Mouse (Mus musculus) heart, embryonic 10.5 days (tissue): Measurements from ENCODE around the gene Cd1d1. TPM values are rescaled to one million over a fixed set of nuclear protein-coding genes. Genes with fewer than 3 reads are reported as not detected.
A peak's percentile ranks its signal among the peaks of the same experiment; 100 is the strongest.
"Not testable (repeated sequence)": the region's sequence is repeated elsewhere in the genome, so short reads cannot be mapped to it uniquely, and the experiment has no call there.

Source experiments
- DNase-seq: peaks from one replicate; pipeline ENCODE4 v3.0.0-alpha.2; 2017; ENCODE audit warnings: low spot score
- H3K27ac ChIP-seq: fragments of 300-500 bp; sonication (generic); 2 replicates; pipeline ENCODE4 v1.5.1; 2016; ENCODE audit warnings: mild to moderate bottlenecking
- H3K27me3 ChIP-seq: fragments of 300-500 bp; sonication (generic); 2 replicates; pipeline ENCODE4 v1.6.1; 2016; ENCODE audit warnings: mild to moderate bottlenecking; ENCODE audit not compliant: poor library complexity, insufficient read depth, severe bottlenecking
- H3K36me3 ChIP-seq: fragments of 300-500 bp; sonication (generic); 2 replicates; pipeline ENCODE4 v1.6.1; 2016; ENCODE audit warnings: mild to moderate bottlenecking, moderate library complexity
- H3K4me1 ChIP-seq: fragments of 300-500 bp; sonication (generic); 2 replicates; pipeline ENCODE4 v1.6.1; 2016; ENCODE audit warnings: mild to moderate bottlenecking
- H3K4me3 ChIP-seq: fragments of 300-500 bp; sonication (generic); 2 replicates; pipeline ENCODE4 v1.5.1; 2016; ENCODE audit warnings: mild to moderate bottlenecking, moderate library complexity
- H3K9me3 ChIP-seq: fragments of 300-500 bp; sonication (generic); 2 replicates; pipeline ENCODE4 v1.6.1; 2016; ENCODE audit warnings: mild to moderate bottlenecking, moderate library complexity
- WGBS: fragments of 180-500 bp; shearing (Covaris S2); methylation state at CpG from one replicate; pipeline ENCODE4 v1.1.7; 2016; 5-methylcytosine and 5-hydroxymethylcytosine counted together
- polyA plus RNA-seq: library from polyadenylated mRNA; unstranded; fragments of >200 nt; fragmentation: Nextera tagmentation; extraction: Ambion mirVana; gene quantifications from 2 replicates; pipeline ENCODE4 v1.2.1, GENCODE M21; 2016

The Cd1d1 gene
- polyA plus RNA-seq, 1 experiment from 2014 or later = 24.7 TPM

DNA sequence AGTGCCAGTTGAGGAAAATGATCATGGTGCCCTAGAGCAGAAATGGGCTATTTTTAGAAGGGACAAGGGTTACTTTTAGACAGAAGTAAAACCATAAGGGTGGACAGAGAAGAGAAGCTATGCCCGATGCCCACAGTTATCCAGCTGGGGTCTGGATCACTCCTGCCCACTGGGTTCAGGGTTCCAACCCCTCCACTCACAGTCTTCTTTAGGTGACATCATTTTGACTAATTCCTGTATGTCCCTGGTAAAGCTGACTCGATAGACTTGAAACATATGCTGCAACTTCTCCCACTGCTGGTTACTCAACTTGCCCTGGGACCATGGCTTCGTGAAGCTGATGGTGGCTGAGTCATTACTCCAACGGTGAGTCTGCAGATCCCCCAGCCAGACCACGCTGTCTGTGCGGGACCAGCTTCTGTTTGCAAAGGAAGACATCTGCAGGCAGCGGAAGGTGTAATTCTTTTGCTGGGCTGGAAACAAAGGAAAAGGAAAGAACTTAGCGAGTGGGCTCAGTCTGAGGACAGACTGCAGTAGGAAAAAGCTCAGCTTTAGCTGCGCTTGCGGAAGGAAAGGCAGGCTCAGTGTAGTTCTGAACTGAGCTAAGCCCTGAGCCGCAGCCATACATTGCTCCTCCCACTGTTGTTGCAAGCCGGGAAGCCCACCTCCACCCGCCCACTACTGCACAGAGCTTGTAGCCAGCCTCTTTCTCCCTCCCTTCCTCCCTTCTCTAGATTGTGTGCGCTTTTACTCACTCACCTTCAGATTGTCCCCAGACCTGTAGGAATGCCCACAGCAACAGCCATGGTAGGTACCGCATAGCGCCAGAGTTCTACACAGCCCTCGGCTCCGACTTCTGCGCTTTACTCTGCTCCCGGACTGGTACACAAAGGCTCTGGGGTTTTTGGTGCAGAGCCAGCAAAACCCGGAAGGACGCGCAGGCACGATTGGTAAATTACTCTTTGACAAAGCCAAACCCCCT is 517 bp downstream of the Cd1d1 start:
- peak overlapping the region; percentile 94 for H3K27ac ChIP-seq
- 5% methylated on average over 24 of the region's 24 CpGs for WGBS
- not testable (repeated sequence) for H3K36me3 ChIP-seq, H3K9me3 ChIP-seq, H3K27me3 ChIP-seq
- peak; percentile 91 for DNase-seq
- H3K4me1 ChIP-seq = peaks cover 14% of the 10 kb centered on the region
- peak overlapping the region; percentile 69 for H3K4me3 ChIP-seq

DNA sequence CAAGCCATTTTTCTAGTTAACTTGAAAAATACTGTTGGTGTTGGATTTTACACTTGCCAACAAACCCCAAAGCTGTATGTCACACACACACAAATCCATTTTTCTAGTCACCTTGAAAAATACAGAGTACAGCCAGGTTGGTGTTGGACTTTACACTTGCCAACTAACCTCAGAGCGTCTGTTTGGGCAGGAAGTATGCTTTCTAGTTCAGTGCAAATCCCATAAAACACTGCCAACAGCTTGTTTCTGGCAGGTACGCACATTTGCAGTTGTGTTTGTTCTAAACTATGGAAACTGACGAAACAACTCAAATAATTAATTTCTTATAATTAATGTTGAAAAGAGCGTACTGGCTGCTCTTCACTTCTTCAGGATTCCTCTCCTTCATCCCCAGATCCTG is 3.1 kb downstream of the Cd1d1 start:
- Histone ChIP-seq H3K36me3 (no peaks in the 10 kb centered on the region), H3K4me1 (peaks cover 13% of the 10 kb centered on the region), H3K27ac (no peak overlapping the region), H3K4me3 (no peak overlapping the region), H3K9me3 (no peaks in the 10 kb centered on the region), H3K27me3 (no peaks in the 10 kb centered on the region)
- 88% methylated on average over 4 of the region's 4 CpGs for WGBS
- no peak for DNase-seq

DNA sequence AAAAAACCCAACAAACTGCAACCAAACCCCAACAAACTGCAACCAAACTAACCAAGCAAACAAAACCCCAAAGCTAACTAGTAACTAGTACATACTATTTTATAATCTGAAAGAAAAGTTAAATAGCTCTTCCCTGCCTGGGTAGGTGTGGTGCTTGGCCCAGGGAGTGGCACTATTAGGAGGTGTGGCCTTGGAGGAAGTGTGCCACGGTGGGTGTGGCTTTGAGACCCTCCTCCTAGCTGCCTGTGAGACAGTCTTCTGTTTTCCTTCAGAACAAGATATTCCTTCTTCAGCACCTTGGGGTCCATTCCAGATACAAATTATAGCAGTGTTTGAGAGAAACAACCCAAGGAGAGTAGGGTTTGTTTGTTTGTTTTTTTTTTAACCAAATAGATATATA is 3.9 kb downstream of the Cd1d1 start:
- Histone ChIP-seq H3K36me3 (no peaks in the 10 kb centered on the region), H3K27ac (no peak overlapping the region), H3K4me1 (peaks cover 7% of the 10 kb centered on the region), H3K27me3 (no peaks in the 10 kb centered on the region), H3K9me3 (no peaks in the 10 kb centered on the region), H3K4me3 (no peak overlapping the region)
- DNase-seq = no peak
- 50% methylated on average over 1 of the region's 1 CpGs for WGBS

DNA sequence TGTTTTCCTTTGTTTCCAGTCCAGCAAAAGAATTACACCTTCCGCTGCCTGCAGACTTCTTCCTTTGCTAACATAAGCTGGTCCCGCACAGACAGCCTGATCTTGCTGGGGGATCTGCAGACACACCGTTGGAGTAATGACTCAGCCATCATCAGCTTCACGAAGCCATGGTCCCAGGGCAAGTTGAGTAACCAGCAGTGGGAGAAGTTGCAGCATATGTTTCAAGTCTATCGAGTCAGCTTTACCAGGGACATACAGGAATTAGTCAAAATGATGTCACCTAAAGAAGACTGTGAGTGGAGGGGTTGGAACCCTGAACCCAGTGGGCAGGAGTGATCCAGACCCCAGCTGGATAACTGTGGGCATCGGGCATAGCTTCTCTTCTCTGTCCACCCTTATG is 12.3 kb downstream of the Cd1d1 start:
- not testable (repeated sequence) for DNase-seq, H3K36me3 ChIP-seq, H3K27me3 ChIP-seq, H3K9me3 ChIP-seq, H3K4me1 ChIP-seq
- 49% methylated on average over 5 of the region's 6 CpGs for WGBS
- Histone ChIP-seq H3K4me3 (peak overlapping the region; percentile 50), H3K27ac (peak overlapping the region; percentile 83)

DNA sequence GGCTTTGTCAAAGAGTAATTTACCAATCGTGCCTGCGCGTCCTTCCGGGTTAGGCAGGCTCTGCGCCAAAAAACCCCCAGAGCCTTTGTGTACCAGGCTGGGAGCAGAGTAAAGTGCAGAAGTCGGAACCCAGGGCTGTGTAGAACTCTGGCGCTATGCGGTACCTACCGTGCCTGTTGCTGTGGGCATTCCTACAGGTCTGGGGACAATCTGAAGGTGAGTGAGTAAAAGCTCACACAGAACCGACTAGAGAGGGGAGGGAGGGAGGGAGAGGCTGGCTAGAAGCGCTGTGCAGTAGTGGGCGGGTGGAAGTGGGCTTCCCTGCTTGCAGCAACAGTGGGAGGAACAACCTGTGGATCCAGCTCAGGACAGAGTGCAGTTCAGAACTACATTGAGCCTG is 12.8 kb downstream of the Cd1d1 start:
- Histone ChIP-seq H3K27ac (peak overlapping the region; percentile 83), H3K4me1 (peaks cover 4% of the 10 kb centered on the region; the same call in 1 of the 2 replicates), H3K27me3 (no peaks in the 10 kb centered on the region), H3K9me3 (no peaks in the 10 kb centered on the region), H3K36me3 (no peaks in the 10 kb centered on the region), H3K4me3 (peak overlapping the region; percentile 50)
- 35% methylated on average over 12 of the region's 12 CpGs for WGBS
- no peak for DNase-seq

DNA sequence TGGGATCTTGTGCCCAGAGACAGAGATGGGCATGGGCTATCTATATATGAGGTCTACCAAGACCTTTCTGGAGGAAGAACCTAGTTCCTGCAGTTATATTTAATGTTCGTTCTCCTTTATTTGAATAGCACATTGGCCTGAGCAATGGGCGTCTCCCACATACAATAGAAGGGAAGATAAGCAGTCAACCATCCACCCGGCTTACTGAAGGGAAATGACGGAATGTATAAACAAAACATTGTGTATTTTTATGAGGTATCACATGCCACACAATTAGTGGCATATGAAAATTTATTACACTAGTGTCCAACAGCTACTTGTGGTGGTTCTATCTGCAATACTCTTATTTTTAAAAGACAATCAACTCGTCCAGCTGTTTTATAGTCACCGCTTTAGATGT is 15.9 kb downstream of the Cd1d1 start:
- WGBS = 79% methylated on average over 6 of the region's 6 CpGs
- no peaks in the 10 kb centered on the region for H3K36me3 ChIP-seq
- H3K27me3 ChIP-seq = no peaks in the 10 kb centered on the region
- no peak overlapping the region for H3K27ac ChIP-seq
- no peak for DNase-seq
- H3K4me1 ChIP-seq = peaks cover 4% of the 10 kb centered on the region; the same call in 1 of the 2 replicates
- no peaks in the 10 kb centered on the region for H3K9me3 ChIP-seq
- no peak overlapping the region for H3K4me3 ChIP-seq

DNA sequence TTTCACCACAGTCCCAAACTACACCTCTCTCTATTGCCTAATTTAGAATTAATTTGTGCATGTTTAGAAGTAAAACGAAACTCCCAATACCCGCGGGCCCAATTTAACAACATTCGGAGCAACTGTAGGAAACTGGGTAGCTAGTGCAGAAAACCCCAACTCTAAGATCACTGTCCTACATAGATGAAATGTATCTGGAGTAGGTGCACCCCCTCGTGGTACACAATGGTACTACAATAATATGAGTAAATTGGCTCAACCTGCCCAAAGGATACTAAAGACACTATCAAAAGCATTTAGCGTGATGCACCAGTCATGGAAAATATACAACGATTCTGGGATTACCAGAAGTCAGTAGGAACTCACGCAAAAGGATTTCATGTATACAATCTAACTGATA is 22.7 kb downstream of the Cd1d1 start:
- Histone ChIP-seq H3K4me3 (no peak overlapping the region), H3K9me3 (no peaks in the 10 kb centered on the region), H3K27ac (no peak overlapping the region), H3K27me3 (no peaks in the 10 kb centered on the region), H3K36me3 (no peaks in the 10 kb centered on the region), H3K4me1 (no peaks in the 10 kb centered on the region)
- DNase-seq = no peak
- WGBS = 11% methylated on average over 8 of the region's 8 CpGs

DNA sequence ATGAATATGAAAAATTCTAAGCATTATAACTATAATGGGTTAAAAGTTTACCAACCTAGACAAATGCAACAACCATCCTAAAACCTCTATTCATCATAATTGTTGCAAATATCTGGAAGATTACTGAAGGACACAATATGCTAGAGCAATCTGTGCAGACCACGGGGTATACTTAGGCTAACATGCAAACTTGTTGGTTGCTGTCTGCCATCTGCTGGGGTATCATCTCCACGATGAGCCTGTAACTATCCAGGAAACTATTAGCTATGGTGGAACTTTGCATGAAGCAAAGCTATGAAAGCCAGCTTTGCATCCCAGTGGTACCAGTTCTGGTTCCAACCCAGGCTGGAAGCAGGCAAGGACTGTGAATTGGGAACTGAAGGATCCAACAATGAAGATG is 24.1 kb downstream of the Cd1d1 start:
- Histone ChIP-seq H3K27me3 (no peaks in the 10 kb centered on the region), H3K9me3 (no peaks in the 10 kb centered on the region), H3K4me3 (no peak overlapping the region), H3K36me3 (no peaks in the 10 kb centered on the region), H3K27ac (no peak overlapping the region), H3K4me1 (no peaks in the 10 kb centered on the region)
- DNase-seq = no peak
- WGBS = 76% methylated on average over 2 of the region's 2 CpGs

DNA sequence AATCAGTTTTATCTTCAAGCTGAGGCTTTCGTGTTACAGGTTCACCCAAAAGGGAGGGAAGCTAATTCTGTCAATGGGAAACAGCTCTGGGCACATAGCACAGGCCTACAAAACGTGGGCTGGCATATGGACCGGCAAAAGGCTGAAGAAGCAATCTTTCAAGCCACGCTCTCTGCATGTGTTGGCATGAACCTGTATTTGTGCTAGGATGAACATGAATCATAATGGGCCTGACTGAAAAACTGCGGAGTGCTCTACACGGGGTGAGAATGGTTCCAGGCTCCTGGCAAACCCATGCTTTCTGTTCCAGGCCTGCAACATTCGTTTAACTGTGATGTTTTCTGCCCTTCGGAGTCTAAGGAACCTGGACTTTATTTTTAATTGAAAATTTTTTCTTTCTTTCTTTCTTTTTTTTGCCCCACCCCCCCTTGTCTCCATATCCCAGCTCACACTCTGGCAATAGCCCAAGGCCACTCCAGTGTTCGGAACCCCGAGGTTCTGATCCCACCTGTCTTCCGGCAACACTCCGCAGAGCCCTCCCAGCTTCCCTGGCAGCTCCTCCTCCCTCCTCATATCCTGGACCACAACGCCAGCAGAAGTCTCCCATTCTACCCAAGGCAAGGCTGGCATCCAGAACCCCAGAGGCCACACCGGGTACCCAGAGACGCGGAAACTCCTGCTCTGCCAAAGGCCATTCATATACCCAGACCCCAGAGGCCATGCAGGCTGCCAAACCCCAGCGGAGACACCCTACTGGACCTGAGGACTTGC is 36.4 kb downstream of the Cd1d1 start:
- Histone ChIP-seq H3K4me3 (no peak overlapping the region), H3K27ac (no peak overlapping the region)
- DNase-seq = no peak

DNA sequence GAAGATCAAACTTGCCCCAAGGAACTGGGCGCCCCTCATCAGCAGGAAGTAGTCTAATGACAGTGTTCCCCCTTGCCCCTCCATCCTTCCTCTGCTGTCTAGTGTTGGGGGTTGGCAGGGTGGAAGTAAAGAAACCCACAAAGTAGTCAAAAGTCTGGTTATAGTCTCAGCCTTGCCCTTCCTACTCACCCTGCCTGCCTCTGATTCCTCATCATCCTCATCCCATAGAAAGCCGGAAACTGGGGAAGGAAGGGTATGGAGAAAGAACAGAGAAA is 37.9 kb downstream of the Cd1d1 start:
- 92% methylated on average over 2 of the region's 2 CpGs for WGBS

More for the DNA sequence above, 36.4 kb downstream of the Cd1d1 start:
- Histone ChIP-seq H3K27me3 (no peaks in the 10 kb centered on the region), H3K9me3 (no peaks in the 10 kb centered on the region), H3K4me1 (0 out of 2 replicates have a peak, but pooled peaks cover 4% of the 10 kb centered on the region), H3K36me3 (no peaks in the 10 kb centered on the region)
- 83% methylated on average over 17 of the region's 17 CpGs for WGBS

DNA sequence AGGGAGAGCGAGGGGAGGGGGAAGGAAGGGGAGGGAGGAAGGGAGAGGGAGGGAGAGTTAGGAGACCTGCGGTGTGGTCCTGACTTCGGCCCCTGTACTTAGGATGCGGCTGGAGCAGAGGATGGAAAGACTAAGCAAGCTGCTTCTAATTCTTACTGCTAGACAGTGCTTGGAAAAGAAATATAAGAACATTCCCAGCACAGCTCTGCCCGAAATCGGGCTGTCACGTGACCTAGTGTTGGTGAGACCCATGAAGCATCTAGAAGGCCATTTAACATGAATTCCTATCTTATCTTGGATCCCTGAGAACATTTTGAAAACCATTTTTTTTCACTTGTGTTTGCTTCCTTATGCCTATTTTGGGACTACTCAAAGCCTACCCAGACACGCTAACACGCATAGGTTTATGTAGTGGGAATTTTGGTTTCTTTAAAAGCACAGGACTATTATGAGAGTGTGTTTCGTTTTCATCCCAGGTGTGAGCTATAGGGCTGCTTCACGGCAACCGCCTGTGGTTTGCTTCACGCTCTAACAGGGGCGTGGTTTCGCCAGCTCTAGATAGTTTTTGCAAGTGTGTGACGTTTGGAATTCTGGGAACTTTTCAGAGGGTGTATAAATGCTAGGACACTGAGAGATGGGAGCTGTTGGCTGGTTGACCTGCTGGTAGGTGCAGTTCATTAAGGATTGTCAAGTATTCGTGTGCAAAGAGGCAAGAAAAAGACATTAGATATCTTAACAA is 38.4 kb downstream of the Cd1d1 start:
- H3K4me1 ChIP-seq = 0 out of 2 replicates have a peak, but pooled peaks cover 4% of the 10 kb centered on the region

More for the DNA sequence above, 37.9 kb downstream of the Cd1d1 start:
- Histone ChIP-seq H3K36me3 (no peaks in the 10 kb centered on the region), H3K4me3 (no peak overlapping the region), H3K9me3 (no peaks in the 10 kb centered on the region), H3K4me1 (0 out of 2 replicates have a peak, but pooled peaks cover 4% of the 10 kb centered on the region), H3K27ac (no peak overlapping the region), H3K27me3 (no peaks in the 10 kb centered on the region)
- DNase-seq = no peak

DNA sequence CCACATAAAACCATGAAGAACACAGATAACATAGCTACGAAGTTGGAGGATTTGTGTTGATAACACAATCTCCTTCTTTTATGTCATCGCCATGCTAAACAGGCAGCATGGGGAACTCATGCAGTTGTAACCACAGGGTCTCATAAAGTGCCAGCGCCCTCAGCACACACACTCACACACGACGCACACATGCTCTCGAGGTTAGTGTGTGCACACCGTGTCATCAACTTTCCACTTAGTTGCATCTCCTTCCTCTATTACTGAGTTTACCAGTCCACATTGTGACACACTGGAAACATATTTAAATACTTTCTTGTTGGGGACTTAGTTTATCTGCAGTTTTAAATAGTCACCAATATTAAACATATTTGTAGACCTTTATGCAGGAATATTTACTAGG is 40.2 kb downstream of the Cd1d1 start:
- 83% methylated on average over 7 of the region's 7 CpGs for WGBS

More for the DNA sequence above, 38.4 kb downstream of the Cd1d1 start:
- Histone ChIP-seq H3K36me3 (no peaks in the 10 kb centered on the region), H3K4me3 (no peak overlapping the region), H3K9me3 (no peaks in the 10 kb centered on the region), H3K27me3 (no peaks in the 10 kb centered on the region), H3K27ac (no peak overlapping the region)
- WGBS = 83% methylated on average over 17 of the region's 17 CpGs
- DNase-seq = no peak

More for the DNA sequence above, 40.2 kb downstream of the Cd1d1 start:
- no peak overlapping the region for H3K4me3 ChIP-seq
- no peaks in the 10 kb centered on the region for H3K36me3 ChIP-seq
- H3K9me3 ChIP-seq = no peaks in the 10 kb centered on the region
- H3K27ac ChIP-seq = no peak overlapping the region
- no peak for DNase-seq
- H3K4me1 ChIP-seq = peaks cover 9% of the 10 kb centered on the region; the same call in 1 of the 2 replicates
- no peaks in the 10 kb centered on the region for H3K27me3 ChIP-seq
